Mouse (Mus musculus) cerebellum, adult (tissue): ENCODE data around the gene Top3b.
A peak's percentile ranks its signal among the peaks of the same experiment; 100 is the strongest.
"Not testable (repeated sequence)": the region's sequence is repeated elsewhere in the genome, so short reads cannot be mapped to it uniquely, and the experiment has no call there.

Experiments used
- ATAC-seq: cut with Nextera tagmentation; 2 replicates; pipeline ENCODE4 v1.9.2; 2017; ENCODE audit warnings: mild to moderate bottlenecking, moderate library complexity, mixed read lengths; ENCODE audit not compliant: insufficient number of reproducible peaks, low FRiP score, low TSS enrichment

The Top3b gene

DNA sequence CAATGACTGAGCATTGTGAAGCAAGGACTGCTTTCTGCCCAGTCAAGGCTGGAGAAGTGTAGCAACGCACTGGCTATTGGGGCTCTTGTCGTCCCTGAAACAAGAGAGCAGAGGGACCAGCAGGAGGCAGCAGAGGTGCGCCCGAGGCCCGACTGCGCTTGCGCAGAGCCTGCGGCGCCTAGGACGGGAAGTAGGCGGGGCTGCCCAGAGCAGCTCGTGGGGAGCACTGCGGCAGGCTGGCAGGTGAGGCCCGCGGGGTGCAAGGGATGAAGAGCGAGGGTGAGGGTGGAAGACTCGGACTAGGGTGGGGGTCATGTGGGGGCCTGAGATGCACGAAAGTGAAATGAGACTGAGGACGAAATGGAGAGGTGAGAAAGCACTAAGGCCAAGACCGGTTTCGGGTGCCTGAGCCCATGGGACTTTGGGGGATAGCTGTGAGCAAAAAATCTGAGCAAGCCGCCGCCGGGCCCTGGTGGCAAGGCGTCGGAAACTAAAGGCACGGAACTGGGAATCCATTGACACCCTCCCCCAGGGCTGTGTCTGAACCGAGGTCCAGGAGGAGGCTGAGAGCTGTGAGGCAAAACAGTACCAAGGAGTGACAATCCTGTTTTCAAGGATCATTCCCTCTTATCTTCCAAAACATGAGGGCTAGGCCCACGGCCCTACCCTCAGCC, 26.0 kb downstream of the Top3b start, which contains the start of gene Ppm1f:
Gene Ppm1f (plus strand): TSS at position 88 of the 674 bp plus-strand sequence.
- ATAC-seq = peak; percentile 82

DNA sequence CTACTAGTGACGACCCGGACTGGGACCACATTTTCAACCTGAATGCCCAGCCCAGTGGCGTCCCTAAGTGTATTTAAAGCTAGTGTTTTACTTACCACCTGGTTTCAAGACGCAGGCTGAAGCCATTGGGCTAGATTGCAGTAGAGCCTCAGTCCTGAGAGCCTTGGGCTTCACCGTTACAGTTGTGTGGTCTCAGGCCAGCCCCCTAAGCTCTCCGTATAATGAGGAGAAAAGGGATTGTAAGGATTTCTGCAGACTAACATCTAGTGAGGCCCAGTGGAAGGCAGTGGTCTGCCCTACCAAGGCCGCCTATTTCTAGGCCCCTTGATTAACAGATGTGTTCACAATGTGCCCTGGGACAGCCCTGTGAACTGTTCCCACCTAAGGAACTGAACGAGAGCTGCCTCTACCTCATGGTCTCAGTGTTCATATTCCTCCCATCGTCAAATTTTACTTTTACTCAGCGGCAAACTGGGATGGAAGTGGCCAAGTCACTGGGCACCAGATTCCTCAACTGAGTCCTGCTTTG, 26.6 kb downstream of the Top3b start:
- ATAC-seq = no peak

DNA sequence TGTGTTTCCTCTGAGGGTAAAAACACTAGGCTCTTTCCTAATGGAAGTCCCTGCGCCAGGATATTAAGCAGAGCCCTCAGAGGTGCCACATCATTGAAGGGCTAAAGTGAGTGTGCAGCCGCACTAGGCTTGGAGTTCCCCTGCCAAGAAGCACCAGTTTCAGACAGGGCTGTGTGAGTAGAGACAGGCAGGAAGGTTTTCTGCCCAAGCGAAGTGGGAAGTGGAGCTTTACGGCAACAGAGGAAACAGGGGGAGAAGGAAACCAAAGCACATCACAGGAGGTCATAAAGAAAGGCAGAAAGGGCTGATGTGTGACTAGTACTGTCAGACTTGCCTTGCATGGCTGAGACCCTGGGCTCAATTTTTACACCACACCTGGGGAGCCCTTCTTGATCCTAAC, 31.8 kb downstream of the Top3b start:
- no peak for ATAC-seq

DNA sequence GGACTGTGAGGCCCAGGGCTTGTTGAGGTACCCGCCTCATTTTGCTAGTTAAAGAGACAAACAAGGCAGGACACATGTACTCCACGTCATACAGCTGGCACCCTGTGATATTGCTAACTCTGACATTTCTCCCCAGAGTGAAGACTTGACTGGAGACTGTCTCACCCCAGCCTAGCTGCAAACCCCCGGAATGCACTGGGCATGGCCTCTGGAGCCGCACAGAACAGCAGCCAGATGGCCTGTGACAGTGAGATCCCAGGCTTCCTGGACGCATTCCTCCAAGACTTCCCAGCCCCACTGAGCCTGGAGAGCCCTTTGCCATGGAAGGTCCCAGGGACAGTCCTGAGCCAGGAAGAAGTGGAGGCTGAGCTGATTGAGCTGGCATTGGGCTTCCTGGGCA, 32.7 kb downstream of the Top3b start:
- no peak for ATAC-seq

DNA sequence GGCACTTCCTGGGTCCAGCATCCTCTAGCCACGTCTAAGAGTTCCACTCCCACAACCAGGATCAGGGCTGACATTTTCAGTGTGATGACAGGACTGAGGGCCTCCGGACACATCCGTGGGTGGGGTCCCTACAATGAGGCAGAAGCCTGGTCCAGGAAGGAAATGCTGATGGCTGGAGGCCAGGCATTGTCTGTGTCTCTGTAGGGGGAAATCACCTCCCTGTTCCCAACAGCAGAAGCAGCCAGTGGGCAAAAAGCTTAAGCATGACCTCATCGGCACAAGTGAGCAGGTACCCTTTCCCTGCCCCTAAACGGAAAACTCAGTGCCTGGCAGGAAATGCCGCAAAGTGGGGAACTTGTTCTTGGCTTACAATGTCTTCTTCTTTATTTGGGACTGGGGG, 37.3 kb downstream of the Top3b start:
- no peak for ATAC-seq

DNA sequence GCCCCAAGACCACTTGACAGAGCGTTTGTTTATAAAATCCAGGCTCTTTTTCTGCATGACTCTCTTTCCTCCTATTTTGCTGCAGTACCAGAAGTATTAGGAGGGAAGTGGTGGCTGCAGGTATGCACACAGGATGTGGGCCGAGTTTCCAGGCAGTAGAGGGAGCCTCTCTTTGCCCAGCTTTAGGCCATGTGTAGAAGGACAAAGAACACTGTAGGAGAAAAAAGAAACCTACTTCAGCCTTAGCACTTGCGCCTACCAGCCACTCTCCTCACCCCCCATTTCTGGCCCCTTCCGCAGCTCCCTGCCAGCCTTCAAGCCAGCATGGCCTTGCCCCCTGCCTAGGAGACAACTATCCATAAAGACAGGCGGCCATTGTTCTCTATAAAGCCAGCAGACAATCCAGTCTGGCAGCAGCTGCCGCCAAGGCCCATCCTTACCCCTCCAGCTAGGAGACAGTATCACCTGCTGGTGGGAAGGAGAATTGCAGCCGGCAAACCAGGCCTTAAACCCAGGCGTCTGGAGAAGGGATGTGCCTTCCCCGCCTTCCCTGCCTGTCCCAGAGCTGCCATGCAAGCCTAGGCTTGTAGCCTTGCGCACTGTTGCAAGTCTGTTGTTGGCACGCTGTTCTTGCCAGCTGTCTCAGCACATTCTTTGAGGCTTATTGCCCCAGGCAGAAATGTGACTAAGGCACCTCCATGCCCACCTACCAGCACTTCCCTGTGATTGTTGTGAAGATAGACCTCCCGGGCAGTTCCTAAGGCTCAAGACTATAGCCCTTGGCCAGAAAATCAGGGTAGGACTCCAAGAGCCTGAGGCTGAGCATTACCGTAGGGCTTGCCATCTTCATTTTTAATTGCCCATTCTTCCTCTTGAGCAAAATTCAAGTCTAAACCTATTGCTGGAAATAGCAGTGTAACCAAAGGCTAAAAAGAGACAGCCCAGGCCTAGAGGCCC, 41.4 kb downstream of the Top3b start:
- peak; percentile 71 for ATAC-seq

DNA sequence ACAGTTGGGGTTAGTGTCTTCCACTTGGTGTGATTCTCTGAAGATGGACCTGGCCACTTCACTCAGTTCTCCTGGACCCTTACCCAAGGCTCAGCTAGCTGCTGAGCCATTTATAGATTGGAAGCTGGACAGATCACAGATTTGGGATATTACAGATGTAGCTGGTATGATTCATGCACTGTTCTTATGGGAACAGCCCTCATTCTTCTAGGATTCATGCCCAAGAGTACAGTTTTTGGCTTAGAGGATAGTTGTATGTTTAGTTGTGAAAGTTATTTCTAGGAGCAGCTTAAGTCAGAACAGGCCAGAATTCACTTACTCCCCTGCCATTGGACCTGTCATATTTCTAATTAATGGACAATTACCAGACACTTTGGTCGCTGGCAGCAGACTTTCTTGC, 42.9 kb downstream of the Top3b start:
- no peak for ATAC-seq

DNA sequence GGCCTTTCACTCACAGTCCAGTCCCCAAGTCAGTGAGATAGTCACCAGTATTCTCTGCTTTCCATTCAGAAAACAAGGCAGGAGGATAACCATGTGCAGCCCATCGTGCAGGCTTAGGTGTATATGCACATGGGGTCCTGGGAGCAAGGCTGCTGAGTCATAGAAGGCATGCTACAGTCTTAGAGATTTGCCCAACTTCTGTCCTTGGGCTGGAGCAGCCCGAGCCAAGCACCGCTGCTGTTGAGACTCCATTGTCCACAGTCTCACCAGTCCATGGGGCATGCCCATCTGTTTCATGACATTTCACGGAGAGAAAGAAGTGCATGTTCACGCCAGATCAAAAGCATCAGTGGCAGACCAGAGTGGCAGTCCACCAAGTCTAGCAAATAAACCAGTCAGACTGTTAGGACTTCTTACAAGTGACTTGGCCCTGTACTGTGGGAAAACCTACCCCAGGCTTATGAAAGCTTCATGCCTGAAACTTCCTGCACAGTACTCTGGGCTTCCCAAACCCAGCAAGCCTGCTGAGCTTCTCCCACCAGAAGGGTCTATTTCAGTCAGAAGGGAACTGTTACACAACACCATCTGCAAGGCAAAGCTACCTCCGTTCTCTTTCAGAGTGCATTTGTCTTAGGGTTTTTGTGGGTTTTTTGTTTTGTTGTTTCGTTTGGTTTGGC, 48.0 kb downstream of the Top3b start:
- ATAC-seq = no peak

DNA sequence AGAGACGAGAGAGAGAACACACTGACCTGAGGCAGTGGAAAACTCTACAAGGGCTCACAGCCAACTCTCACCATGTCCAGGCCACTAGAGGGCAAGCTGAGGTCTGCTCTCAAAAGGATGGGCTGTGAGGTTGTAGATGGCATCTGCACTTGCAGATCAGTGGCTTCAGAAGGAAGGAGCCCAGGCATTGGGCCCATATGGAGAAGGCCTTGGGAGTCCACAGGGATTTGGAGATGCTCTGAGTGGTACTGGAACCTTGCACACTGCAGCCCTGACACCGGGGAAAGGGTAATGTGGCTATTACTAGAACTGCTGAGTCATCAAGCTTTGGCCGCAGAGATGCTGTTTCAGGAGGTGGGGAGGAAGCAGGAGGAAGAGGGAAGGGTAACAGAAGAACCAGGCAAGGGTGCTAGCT, 50.5 kb downstream of the Top3b start:
- peak; percentile 68 for ATAC-seq

DNA sequence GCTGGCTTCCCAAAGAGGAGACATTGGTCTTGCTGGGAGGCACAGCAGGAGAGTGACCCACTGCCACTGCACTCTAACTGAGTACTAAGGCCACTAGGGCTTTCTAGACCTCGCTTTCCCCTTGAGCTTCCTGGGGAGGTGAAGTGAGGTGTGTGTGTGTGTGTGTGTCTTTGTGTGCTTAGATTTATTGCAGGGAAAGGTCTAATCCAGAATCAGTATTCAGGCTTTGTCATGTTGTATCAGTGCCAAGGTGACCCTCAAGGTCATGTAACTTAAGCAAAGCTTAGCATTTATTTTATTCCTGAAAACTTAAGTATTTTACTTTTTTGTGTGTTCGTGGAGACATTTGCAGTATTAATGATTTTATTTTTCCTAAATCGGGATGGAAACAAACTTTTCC, 53.9 kb downstream of the Top3b start:
- no peak for ATAC-seq

DNA sequence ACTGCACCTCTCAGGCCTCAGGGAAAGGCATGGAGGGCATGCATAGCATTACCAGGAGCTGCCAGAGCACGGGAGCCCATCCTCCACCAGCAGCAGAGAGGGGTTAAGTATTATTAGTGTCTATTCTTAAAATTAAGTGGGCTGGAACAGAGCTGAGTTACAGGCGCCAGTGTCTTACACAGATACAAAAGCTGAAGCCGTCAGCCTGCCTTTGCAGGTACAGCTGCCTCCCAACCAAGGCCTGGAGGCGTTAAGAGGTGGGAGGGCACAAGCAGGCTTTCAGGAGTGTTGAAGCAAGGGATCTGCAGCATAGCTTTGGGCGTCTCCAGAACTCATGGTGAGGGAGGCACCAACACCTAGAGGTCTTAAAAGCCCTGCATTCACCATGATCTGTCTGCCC, 56.0 kb downstream of the Top3b start:
- ATAC-seq = no peak

DNA sequence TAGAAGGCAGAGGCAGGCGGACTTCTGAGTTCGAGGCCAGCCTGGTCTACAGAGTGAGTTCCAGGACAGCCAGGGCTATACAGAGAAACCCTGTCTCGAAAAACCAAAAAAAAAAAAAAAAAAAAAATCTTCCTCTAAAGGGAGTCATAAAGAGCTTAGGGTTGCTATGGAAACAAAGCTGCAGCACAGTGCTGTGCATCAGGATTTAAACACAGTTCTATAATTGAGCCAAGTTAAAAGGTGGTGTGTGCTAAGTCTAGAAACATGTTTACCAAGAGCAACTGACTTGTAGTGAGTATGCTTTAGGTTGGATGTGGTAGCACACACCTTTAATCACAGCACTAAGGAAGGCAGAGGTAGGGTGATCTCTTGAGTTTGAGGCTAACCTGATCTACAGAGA, 58.4 kb downstream of the Top3b start:
- ATAC-seq = not testable (repeated sequence)

DNA sequence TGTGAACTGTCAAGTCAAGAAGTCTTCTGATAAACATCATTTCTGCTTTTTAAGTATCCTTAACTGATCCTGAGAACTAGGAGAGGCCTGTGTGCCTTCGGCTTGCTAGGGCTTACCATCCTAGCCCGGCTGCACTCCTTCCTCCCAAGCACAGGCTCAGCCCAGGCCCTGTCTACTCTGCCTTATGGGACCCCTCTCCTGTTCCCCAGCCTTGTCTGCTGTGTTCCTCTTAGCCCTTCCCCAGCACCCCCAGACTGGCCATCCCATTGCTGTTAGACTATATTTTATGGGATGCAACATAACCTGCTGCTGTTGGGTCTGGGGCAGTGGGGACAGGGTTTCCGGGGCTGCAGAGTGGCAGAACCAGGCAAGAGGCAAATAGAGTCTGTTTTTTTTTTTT, 59.8 kb downstream of the Top3b start:
- ATAC-seq = no peak

DNA sequence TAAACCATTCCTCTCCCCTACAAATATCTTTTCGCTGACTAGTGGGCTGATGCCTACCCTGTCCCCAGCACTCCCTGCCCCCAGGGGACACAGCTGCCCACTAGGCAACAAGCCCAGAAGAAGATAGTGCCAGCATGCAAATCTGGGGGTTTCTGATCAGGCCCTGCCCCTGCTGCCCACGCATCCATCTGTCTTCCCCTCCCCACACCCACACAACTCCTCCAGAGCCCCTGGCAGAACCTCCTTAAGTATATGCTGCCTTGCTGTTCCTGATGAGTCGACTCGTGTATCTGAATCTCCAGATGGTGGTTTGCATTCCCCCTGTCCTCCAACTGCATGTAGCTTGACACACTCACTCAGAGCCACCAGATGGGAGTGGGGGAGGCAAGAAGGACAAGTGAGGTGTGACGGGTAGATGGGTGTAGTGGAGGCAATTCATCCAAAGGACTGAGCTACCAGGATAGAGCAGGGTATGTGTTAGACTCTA, 60.3 kb downstream of the Top3b start:
- peak; percentile 49 for ATAC-seq

DNA sequence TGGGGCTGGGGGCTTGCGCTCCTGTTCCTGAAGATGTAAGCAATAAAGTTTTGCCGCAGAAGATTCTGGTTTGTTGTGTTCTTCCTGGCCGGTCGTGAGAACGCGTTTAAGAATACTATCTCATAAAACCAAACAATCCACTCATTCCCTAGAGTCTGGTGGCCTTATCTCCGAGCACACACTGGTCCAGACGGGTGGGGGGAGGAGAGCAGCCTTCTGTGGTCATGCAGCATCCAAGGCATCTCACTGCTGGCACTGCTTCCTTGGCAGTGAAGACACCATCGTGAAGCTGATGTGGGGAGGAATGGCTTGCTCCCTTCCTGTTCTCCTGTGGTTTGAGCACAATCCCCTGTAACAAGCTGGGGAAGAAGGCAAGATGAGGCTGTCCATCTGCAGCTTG, 69.0 kb downstream of the Top3b start:
- no peak for ATAC-seq

DNA sequence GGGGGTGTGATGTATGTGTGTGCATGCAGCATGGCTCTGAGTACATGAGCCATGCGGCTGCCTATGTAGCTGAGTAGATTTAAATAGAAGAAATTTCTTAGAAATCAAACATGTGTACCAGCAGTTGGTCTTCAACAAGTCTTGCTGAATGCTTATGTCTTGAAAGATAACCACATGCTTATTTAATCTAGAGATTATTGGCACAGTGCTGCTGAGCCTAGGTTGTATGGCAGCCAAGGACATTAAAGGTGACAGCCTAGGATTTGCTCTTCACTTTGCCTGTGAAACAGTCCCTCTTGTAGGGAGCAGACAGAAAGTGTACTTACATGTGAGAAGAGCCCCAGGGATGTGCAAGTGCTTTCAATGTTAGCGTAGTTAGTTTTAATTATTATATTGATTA, 70.5 kb downstream of the Top3b start:
- no peak for ATAC-seq
